Mouse (Mus musculus) brain, embryonic 14.5 days (tissue): ENCODE results near the gene Spata3. TPM values are rescaled to one million over a fixed set of nuclear protein-coding genes. Genes with fewer than 3 reads are reported as not detected.
"Not testable (repeated sequence)": the region's sequence is repeated elsewhere in the genome, so short reads cannot be mapped to it uniquely, and the experiment has no call there.

Experiments used
- DNase-seq: peaks from one replicate; pipeline ENCODE4 v3.0.0-alpha.2; 2011; ENCODE audit warnings: low read depth
- CTCF ChIP-seq: fragments of 200-500 bp; IDR thresholded peaks from 2 replicates; pipeline ENCODE4 v1.5.1; 2012; ENCODE audit warnings: inconsistent platforms, mild to moderate bottlenecking, moderate library complexity, borderline replicate concordance; ENCODE audit not compliant: insufficient read depth, insufficient read length; ENCODE audit errors: extremely low read depth
- POLR2A ChIP-seq: fragments of 200-500 bp; IDR thresholded peaks from 2 replicates; pipeline ENCODE4 v1.6.1; 2012; ENCODE audit warnings: mild to moderate bottlenecking, inconsistent platforms, borderline replicate concordance; ENCODE audit not compliant: poor library complexity, insufficient read depth, insufficient read length, severe bottlenecking; ENCODE audit errors: extremely low read depth
- polyA plus RNA-seq: library from polyadenylated mRNA; depleted of rRNA; stranded (reverse); fragments of >200 nt; gene quantifications from 2 replicates; pipeline ENCODE4 v1.2.3, GENCODE M21; 2012

Spata3 gene
- polyA plus RNA-seq, 1 experiment: 0.14 TPM

- DNase-seq: no peak
- no peak for TF ChIP-seq CTCF
- TF ChIP-seq POLR2A: no peak
Observed at GRCm38 (mm10) chr1:85998012-85998411, 18.6 kb upstream of the Spata3 start.

GRCm38 (mm10) chr1:85999853-86000570 is 16.6 kb upstream of the Spata3 start:
- no peak for TF ChIP-seq CTCF
- no peak for TF ChIP-seq POLR2A

GRCm38 (mm10) chr1:86005540-86005939 is 11.1 kb upstream of the Spata3 start:
- DNase-seq: no peak
- no peak for TF ChIP-seq CTCF
- TF ChIP-seq POLR2A: no peak

More at GRCm38 (mm10) chr1:85999853-86000570, 16.6 kb upstream of the Spata3 start:
- no peak for DNase-seq

- DNase-seq: no peak
- no peak for TF ChIP-seq POLR2A
- TF ChIP-seq CTCF: no peak
Observed at GRCm38 (mm10) chr1:86006040-86006439, 10.6 kb upstream of the Spata3 start.

DNA sequence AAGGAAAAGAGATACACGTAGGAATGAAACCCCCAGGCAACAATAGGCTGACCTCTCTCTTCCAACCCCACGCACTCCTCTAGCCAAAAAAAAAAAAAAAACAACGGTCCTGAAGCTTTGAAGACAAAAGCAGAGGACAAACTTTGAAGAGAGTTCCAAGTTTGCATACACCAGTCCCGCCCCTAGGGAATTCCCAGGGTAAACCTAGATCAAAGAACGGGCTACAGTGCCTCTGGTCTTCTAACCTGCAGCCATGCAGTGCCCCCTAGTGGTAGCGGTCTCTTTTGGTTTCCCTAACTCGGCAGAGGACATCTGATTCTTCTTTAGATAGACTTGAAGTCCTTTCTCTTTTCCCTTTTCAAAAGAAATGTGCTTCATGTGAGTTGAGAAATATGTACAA is 8.8 kb upstream of the Spata3 start:
- peak; percentile 96 for DNase-seq
- TF ChIP-seq CTCF (peak; percentile 93), POLR2A (no peak)

DNA sequence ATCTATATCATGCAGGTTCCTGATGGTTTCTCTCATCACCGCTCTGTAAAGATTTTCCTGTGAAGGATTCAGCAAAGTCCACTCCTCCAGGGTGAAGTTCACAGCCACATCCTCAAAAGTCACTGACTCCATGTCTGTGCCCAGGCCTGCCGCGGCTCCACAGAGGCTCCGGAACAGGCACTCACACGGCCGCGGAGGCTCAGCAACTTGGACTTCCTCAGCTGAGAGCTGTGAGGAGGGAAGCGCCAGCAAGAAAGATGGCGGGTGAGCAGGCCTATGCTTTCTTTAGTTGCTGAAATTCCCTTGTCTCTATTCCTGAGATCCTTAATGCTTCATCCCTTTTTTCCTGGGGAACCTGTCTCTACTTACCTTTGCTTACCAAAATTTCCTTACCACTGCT is 858 bp upstream of the Spata3 start:
- DNase-seq: not testable (repeated sequence)

- DNase-seq: peak; percentile 92
- TF ChIP-seq CTCF: peak; percentile 62
- TF ChIP-seq POLR2A: no peak
Observed at GRCm38 (mm10) chr1:86018235-86019055, 1.8 kb downstream of the Spata3 start.

DNA sequence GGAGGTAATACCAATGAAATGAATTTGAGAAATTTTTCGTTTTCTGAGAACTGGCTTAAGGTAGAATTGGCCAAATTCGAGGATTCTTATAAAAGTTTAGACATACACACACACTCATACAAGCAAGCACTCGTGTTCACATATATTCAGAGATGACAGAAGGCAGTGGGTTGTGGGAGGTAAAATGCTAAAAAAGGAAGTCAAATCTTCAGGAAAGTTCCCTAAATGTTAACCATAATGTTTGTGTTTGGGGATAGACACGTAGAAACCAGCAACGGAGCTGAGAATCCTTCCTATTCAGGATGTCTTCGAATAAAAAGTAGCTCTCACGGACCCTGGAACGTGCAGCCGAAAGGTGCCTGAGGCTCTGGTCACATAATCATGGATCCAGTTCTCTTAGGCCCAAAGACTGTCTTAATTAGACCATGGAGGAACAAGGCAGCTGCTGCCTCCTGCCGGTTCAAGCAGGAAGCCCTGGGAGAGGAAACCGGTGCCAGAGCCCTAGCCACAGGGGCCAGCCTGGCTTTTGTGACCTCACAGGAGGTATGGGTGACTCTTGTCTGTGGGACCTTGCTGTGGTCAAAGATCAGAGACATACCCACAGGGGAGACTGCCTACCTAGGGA is 4.9 kb downstream of the Spata3 start:
- TF ChIP-seq CTCF (peak; percentile 31; the same call in 1 of the 2 replicates), POLR2A (no peak)
- no peak for DNase-seq

DNA sequence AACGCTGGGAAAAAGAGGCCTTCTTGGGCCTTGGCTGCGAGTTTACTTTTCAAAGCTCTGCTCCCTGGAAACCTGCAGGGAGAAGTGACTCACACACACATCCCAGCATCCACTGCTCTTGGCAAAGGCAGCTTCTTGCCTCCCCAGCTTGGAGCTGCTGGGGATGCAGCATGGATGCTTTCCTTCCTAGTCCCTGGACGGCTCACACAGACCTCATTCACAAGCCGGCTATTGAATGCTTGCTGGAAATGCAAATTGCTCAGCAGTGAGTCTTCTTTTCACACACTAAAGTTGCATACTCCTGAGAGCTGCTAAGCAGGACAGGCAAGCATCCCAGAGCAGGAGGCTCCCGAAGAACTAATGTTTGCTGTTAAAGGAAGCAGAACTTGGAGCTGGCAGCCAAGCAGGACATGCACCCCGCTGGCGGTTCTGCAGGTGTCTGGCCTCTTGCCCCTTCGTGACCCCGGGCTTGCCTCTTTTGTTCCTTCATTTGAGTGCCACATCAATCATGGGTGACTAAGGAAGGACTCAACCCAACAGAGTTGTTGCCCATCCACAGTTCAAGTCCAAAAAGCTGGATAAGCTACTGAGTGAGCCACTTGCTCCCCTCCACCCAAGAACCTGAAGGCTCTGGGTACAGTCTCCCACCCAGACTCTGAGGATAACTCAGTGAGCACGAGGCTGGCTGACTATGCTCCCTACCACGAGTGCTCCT is 15.8 kb downstream of the Spata3 start:
- peak; percentile 92 for DNase-seq
- TF ChIP-seq CTCF (no peak), POLR2A (no peak)

GRCm38 (mm10) chr1:86038191-86038951 is 21.8 kb downstream of the Spata3 start:
- no peak for DNase-seq
- TF ChIP-seq CTCF (no peak), POLR2A (no peak)
